Mouse (Mus musculus) bone marrow, adult 2 months (tissue): Measurements from ENCODE around the gene Mcfd2.

Source experiments
- CTCF ChIP-seq: fragments of 200-500 bp; IDR thresholded peaks from 2 replicates; pipeline ENCODE4 v1.5.1; 2011; ENCODE audit warnings: low read length, control low read depth; ENCODE audit not compliant: control insufficient read depth, insufficient read depth
- POLR2A ChIP-seq: fragments of 200-500 bp; IDR thresholded peaks from 2 replicates; pipeline ENCODE4 v1.6.1; 2011; ENCODE audit warnings: low read depth, mild to moderate bottlenecking, control low read depth, low read length, borderline replicate concordance; ENCODE audit not compliant: control insufficient read depth

- TF ChIP-seq CTCF (no peak), POLR2A (no peak)
Measured at GRCm38 (mm10) chr17:87284482-87285040, 18.8 kb upstream of the Mcfd2 start.
